Mouse (Mus musculus) cerebellum, adult 2 months (tissue): ENCODE results near the gene Gm20498.
A peak's percentile ranks its signal among the peaks of the same experiment; 100 is the strongest.

Source experiments
- CTCF ChIP-seq: fragments of 200-500 bp; IDR thresholded peaks from 2 replicates; pipeline ENCODE4 v1.5.1; 2011; ENCODE audit warnings: low read depth, mild to moderate bottlenecking, control low read depth, low read length, moderate library complexity, borderline replicate concordance; ENCODE audit not compliant: insufficient read depth
- POLR2A ChIP-seq: fragments of 200-500 bp; IDR thresholded peaks from 2 replicates; pipeline ENCODE4 v1.6.1; 2011; ENCODE audit warnings: low read length, control low read depth, borderline replicate concordance; ENCODE audit not compliant: insufficient read depth

DNA sequence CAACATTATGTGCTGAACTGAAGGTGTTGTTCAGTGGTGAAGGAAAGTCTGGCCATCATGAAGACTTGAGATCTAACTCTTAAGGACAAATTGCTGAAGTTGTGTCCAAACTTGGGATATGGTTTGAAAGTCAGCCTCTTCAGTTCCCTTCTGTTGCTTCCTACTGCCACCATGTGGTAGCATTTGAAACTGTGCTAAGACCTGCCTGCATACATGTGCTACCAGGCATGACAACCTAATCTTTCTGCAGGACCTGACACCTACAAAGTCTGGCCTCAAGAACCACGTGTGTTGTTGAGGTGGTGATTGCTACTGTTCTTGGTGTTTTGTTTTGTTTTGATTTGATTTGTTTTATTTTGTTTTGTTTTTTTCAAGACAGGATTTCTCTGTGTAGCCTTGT, 130.5 kb downstream of the Gm20498 start:
- no peak for TF ChIP-seq POLR2A
- peak; percentile 82 for TF ChIP-seq CTCF
